Comparison of ENCODE assay signal across 27 mouse cellular contexts in the genomic region with DNA sequence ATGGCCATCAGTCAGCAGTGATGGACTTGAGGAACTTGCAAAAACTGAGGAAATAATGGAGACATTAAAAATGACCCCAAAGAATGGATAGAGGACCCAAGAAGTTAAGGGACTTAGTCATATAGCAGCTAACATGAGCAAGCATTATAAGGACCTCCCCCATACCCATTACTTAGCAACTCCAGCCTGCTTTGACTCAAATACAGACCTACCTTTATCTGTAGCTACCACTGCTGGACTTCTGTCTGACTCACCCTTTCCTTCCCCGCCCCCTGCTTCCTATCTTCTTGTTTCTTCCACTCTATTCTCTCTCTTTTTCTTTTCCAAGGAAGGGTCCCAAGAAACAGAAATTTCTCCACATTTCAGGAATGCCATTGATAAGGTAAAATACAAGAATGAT.
"Had no signal": no experiment of that assay in that cellular context is flagged by ENCODE, and none has a peak within 500 bp of the region (broad histone marks: within the 10 kb centered on the region; RNA-seq: fewer than 3 reads in every experiment).

No protein-coding gene starts in this region.

- H3K9me3 ChIP-seq: heart, embryonic 10.5 days; hindbrain, embryonic 10.5 days; hindbrain, embryonic 12.5 days; intestine, embryonic 15.5 days; kidney, embryonic 15.5 days; limb, embryonic 13.5 days; limb, embryonic 15.5 days; liver, embryonic 13.5 days; liver, embryonic 15.5 days had no signal

- DNase-seq: gastrocnemius, adult 2 months; gastrocnemius, postnatal 10 days; gastrocnemius, postnatal 25 days; heart, adult 18-20 months; heart, postnatal 10 days; heart, postnatal 36 days; kidney, adult 11 months; kidney, adult 2 months; kidney, adult 9 months; kidney, postnatal 14 days; kidney, postnatal 36 days; layer of hippocampus, adult 9-11 months; layer of hippocampus, postnatal 36 days; left cerebral cortex, postnatal 4 days; liver, embryonic 13.5 days had no signal

- H3K4me2 ChIP-seq: hindbrain, embryonic 12.5 days; hindbrain, embryonic 14.5 days; intestine, embryonic 15.5 days; kidney, embryonic 15.5 days; limb, embryonic 13.5 days; limb, embryonic 15.5 days; liver, embryonic 13.5 days; liver, embryonic 15.5 days had no signal

- H3K27ac ChIP-seq: gastrocnemius, adult 2 months; heart, embryonic 10.5 days; hindbrain, embryonic 10.5 days; hindbrain, embryonic 12.5 days; hindbrain, embryonic 14.5 days; intestine, embryonic 15.5 days; kidney, embryonic 15.5 days; kidney, postnatal 0 days; limb, embryonic 13.5 days; limb, embryonic 15.5 days; liver, embryonic 13.5 days; liver, embryonic 15.5 days had no signal

- H3K9ac ChIP-seq: hindbrain, embryonic 12.5 days; hindbrain, embryonic 14.5 days; intestine, embryonic 15.5 days; kidney, embryonic 15.5 days; limb, embryonic 13.5 days; limb, embryonic 15.5 days; liver, embryonic 13.5 days; liver, embryonic 15.5 days had no signal

- H3K27me3 ChIP-seq: hindbrain, embryonic 12.5 days; intestine, embryonic 15.5 days; kidney, embryonic 15.5 days; limb, embryonic 13.5 days; limb, embryonic 15.5 days; liver, embryonic 13.5 days; liver, embryonic 15.5 days had no signal

- H3K4me3 ChIP-seq: gastrocnemius, adult 2 months; heart, embryonic 10.5 days; hindbrain, embryonic 10.5 days; hindbrain, embryonic 12.5 days; intestine, embryonic 15.5 days; kidney, embryonic 15.5 days; limb, embryonic 13.5 days; limb, embryonic 15.5 days; liver, embryonic 13.5 days; liver, embryonic 15.5 days had no signal

- H3K4me1 ChIP-seq: heart, embryonic 10.5 days; hindbrain, embryonic 10.5 days; hindbrain, embryonic 12.5 days; intestine, embryonic 15.5 days; kidney, embryonic 15.5 days; limb, embryonic 13.5 days; limb, embryonic 15.5 days; liver, embryonic 13.5 days; liver, embryonic 15.5 days had no signal

- ATAC-seq: hindbrain, embryonic 16.5 days; inflammation-experienced regulatory T-cells, adult 6 months; intestine, embryonic 15.5 days had no signal

- H3K36me3 ChIP-seq: heart, embryonic 10.5 days; hindbrain, embryonic 10.5 days; hindbrain, embryonic 12.5 days; intestine, embryonic 15.5 days; kidney, embryonic 15.5 days; limb, embryonic 13.5 days; limb, embryonic 15.5 days; liver, embryonic 13.5 days; liver, embryonic 15.5 days had no signal
